Mouse (Mus musculus): Measurements from ENCODE around the gene Meioc.

Meioc gene

DNA sequence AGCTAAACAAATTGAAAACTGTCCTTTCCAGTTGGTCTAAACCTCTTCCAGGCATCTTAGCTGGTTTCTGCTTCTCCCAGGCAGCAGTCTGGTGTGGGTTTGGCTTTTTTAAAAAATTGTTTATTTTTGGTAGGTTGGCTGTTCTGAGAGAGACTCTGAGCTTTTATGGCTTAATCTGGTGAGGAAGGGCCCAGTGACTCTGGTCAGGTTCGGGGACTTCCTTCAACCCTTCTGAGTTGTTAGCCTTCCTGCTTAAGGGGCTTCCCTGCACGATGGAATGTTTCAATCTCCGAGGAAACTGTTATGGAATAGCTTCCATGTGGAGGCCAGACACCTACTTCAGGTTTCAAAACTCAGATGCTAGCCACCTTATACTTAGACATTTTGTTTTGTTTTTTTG, at the start of gene Meioc:
TSS of gene Meioc (plus strand) at position 301 of the 400 bp plus-strand sequence.
- DNase-seq (ENCODE audit: low spot score), result no peak

DNA sequence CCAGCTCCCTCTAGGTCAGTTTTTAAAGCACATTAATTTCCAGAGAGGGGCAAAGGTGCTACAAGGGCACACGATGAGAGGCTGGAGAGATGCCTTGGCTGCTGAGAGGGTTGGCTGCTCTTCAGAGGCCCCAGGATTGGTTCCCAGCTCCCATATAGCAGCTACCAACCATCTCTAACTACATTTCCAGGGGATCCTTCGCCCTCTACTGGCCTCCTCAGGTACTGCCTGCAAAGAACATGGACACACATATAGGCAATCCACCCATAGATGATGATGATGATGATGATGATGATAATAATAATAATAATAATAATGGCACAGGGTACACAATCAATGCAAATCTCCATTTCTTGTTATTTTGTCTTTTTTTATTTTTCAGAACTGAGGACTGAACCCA, 44.1 kb upstream of the Meioc start:
- no peak for DNase-seq (ENCODE audit: low spot score)

GRCm38 (mm10) chr11:102623876-102624789, 39.4 kb upstream of the Meioc start:
- DNase-seq (ENCODE audit: low spot score), result no peak

- DNase-seq (ENCODE audit: low spot score), result no peak
These were observed 38.6 kb upstream of the Meioc start for GRCm38 (mm10) chr11:102624888-102625407.

DNA sequence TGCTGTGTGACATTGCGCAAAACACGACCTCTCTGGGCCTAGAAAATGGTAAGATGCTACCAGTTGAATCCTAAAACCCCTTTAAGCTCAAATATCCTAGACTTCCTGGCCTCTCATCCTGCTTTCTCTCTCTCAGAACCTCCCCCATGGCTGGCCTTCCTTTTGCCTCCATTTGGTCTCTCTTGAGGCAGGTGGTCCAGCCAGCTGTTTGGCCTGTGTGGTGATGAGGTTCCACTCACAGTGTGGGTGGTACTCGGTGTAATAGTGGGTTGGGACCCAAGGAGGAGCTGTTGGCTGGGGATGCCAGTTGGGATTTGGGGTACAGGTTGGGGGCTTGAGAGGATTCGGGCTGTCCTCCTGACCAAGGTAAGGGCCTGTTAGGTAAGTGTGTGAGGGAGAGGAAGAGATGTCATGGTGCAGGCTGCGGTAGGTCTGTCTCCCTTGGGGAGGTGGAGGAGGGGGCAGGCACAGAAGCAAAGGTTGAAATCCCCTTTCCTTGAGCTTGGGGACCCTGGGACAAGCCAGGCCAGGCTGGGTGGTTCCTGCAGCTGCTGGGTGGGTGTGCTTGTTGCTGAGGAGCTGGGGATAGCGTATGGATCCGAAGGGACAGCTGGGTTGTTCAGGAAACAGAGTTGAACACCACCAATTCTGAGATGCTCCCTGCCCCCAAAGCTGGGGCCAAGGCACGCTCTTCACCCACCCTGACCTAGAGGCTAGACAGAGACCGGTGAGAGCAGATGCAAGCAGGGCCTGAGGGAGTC, 36.2 kb upstream of the Meioc start:
- DNase-seq (ENCODE audit: low spot score), result no peak

GRCm38 (mm10) chr11:102628529-102628928, 35.0 kb upstream of the Meioc start:
- no peak for DNase-seq (ENCODE audit: low spot score)

DNA sequence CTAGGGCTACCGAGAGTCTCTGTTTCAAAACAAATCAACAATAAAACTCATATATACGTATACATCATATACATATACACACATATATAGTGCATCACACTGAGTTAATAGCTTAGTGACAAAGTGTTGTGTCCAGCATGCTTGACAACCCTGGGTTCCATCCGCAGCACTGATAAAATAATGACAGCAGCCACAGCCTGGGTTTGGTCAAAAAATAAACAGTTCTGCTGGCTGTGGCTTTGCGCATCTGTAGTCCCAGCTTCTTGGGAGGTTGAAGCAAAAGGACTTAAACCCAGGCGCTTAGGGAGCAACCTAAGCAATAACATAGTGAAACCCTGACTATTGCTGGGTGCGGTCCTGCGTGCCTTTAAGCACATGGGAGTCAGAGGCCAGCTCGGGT, 34.1 kb upstream of the Meioc start:
- no peak for DNase-seq (ENCODE audit: low spot score)

DNA sequence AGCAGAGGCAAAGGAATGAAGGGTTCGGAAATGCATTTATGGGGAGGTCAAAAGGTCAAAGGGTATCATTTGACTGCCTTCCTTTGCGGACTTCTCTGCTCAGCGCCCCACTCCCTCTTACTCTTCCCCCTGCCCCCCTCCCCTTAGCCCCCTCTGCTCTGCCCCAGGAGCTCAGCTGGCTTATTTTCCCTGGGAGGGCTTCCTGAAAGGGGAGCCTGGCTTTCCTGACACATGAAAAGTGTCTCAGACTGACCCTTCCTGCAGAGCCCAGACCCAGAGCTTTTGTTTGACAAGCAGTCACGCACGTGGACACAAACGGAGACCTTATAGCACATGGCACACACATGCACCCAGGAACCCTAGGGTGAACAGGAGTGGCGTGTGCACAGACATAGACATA, 32.8 kb upstream of the Meioc start:
- no peak for DNase-seq (ENCODE audit: low spot score)

DNA sequence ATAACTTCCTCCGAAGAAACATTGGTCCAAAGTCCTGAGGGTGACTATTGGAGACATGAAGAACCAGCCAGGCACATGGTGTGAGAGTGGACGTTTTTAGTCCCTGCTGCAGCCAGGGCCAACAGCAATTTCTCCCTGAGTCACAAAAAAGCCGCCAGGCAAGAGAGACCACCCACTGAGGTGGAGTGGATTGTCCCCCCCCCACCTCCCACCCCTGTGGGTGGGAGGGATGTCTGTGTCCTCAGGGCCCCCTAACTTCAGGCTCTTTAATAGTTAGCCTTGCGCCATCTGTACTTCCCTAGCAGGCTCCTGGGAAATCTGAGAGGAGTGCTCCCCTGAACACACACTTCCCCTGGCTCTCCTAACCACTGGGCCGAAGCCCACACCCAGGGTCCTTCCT, 32.3 kb upstream of the Meioc start:
- DNase-seq (ENCODE audit: low spot score), result no peak

DNA sequence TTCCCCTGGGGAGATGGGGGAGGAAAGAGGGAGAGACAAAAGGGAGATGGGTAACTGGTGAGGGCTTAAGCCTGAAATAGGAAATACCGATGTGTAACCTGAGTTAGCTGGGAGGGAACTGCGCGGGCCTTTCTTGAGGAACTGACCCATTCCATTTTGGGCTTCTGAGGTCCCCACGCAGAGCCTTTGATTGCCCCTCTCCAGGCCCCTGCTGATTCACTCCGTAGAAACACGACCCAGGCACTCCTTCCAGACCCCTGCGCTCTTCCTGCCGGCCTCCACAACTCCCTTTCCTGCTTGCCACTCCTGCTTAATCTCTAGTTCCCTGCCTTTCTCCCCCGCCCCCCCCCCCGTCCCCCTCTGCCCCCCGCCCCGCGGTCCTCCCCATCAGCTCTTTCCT, 30.8 kb upstream of the Meioc start:
- DNase-seq (ENCODE audit: low spot score), result no peak

DNA sequence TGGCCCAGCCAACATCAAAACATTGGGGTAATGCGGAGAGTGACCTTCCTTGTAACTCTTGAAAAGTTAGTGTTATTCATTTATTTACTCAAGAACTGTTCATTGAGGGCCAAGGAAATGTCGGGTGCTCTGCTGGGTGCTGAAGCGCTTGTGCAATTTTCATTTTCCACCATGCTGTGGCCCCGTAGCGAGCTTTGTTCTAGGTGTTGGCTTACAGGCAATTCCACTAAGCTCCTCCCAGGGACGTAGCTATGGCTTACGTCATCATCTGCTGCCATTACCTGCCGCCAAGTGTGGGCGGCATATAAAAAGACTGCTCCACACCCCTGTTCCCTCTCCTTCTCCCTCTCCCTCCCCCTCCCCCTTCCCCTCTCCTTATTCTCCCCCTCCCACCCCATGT, 30.1 kb upstream of the Meioc start:
- DNase-seq (ENCODE audit: low spot score), result no peak

DNA sequence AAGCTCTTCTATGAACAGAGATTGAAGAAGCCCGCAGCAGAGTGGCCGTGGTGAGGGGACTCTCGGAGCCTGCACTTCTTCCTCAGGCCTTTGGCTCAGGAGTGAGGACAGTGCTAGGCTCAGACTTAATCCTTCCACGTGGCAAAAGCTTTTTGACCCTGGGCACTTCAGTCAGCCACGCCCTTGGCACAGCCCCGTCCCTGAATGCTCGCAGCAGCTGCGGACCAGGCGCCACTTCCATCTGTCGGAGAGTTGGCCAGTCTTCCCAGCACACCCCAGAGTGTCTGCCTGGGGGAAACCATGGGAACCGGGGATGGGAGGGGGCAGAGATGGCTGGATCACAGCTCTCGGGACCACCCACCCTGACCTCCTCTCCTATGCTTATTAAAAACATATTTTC, 26.6 kb upstream of the Meioc start:
- DNase-seq (ENCODE audit: low spot score), result no peak

DNA sequence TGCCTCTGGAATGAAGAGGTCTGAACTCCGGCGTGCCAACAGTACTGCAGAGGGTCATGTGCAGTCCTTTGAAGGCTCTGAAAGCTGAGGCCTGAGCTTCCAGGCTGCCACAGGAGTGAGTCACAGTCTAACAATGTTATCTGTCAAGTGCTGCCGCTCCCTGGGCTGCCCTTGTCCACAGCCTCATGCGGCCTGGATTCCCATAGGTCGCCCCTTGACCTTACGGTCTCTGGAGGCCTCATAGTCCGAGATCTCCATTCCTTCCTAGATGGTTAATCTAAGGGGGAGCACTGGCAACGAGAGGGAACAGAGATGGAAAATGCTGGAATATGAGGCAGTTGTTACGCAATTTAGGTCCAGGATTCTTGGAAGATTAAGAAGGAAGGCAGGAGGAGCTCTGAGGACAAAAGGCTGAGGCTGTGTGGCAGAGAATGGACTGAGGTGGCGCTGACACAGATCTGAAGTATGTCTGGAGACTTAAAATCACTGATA, 19.6 kb upstream of the Meioc start:
- no peak for DNase-seq (ENCODE audit: low spot score)

GRCm38 (mm10) chr11:102646226-102646625, 17.3 kb upstream of the Meioc start:
- no peak for DNase-seq (ENCODE audit: low spot score)

DNA sequence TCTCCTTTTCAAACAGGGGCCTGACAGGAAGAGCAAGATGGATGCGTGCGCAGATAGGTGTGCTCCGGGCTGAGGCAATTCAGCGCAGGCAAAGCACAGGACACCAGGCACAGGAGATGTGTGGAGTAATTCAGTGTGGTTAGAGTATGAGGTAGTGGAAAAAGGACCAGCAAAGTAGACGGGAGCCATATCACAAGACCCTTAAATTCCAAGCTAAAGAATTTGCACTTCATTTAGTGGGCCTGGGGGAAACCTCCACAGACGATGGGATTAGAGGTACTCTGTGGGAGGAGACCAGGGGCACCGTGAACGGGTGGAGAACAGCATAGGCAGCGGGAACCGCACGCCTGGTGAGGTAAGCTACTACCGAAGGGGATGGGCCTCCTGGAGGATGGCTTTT, 15.6 kb upstream of the Meioc start:
- DNase-seq (ENCODE audit: low spot score), result no peak

DNA sequence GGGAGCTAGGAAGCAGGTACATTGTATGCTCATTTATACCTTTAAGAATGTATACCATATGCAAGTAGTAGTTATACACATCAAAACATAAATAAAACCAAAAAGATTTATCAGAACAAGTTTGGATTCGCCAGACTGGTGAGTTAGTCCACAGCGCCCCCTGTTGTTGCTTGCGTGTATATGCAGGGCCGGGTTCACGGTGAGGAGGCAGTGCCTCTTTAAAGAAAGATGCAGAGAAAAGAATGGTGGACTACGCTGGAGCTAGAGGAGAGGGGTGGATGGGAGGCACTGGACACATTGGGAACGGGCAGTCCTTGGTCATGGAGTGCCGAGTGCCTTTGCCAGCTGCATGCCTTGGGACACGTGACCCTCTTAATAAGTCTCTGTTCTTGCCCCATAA, 12.1 kb upstream of the Meioc start:
- peak; percentile 60 for DNase-seq (ENCODE audit: low spot score)

GRCm38 (mm10) chr11:102652844-102653243, 10.7 kb upstream of the Meioc start:
- DNase-seq (ENCODE audit: low spot score), result no peak

DNA sequence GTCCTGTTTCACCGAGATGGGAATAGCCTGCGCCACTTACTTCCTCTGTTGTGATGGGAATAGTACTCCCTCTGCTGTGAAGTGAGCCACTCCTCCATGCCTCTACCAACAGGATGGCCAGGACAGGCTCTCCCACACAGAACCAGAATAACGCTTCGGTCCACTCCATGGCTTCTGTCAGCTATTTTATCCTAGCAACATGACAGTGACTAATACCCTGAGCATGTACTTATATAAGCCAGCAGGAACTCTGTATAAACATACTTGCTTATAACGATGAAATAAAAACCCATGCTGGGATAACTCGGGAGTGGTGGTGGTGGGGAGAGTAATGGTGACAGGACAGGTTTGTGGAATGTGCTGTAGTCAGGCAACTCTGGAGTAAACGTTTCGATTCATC, 7.6 kb upstream of the Meioc start:
- no peak for DNase-seq (ENCODE audit: low spot score)

- DNase-seq (ENCODE audit: low spot score), result no peak
These were observed 7.1 kb upstream of the Meioc start for GRCm38 (mm10) chr11:102656326-102656926.

DNA sequence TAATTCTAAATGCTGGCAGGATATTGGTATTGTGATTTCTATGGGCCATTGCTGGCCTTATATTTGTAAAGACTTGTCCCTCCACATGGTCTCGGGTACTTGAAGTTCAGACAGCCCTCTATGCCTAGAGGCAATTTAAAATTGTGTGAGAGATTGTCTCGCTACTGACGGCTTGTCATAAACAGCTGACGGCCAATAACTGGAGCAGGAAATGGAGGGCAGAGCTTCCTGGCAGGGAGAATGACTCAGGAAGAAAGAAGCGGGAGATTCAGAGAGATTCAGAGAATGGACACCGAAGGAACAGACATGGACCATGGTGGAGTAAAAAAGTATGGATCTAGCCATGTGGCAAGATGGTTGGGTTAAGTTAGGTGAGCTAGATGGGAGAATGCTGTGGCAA, 6.6 kb upstream of the Meioc start:
- DNase-seq (ENCODE audit: low spot score), result no peak

DNA sequence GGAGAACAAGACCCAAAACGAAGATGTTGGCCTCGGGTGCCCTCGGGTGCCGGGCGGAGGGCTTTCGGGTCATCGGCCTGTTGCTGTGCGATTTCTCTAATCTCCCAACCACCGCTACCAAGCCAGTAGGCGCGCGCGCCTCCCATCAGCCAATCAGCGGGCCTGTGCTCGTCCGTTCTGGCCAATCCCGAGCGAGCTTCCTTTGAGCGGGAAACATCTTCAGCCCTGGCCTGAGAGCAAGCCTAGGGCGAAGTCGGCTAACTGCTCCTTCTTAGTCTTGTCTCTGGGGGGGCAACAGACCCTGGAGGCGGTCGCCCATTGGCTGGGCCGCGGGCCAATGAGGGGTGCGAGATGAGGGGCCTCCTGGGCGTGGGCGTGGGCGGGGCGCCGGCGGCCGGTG, 1.6 kb downstream of the Meioc start:
- DNase-seq (ENCODE audit: low spot score), result no peak

DNA sequence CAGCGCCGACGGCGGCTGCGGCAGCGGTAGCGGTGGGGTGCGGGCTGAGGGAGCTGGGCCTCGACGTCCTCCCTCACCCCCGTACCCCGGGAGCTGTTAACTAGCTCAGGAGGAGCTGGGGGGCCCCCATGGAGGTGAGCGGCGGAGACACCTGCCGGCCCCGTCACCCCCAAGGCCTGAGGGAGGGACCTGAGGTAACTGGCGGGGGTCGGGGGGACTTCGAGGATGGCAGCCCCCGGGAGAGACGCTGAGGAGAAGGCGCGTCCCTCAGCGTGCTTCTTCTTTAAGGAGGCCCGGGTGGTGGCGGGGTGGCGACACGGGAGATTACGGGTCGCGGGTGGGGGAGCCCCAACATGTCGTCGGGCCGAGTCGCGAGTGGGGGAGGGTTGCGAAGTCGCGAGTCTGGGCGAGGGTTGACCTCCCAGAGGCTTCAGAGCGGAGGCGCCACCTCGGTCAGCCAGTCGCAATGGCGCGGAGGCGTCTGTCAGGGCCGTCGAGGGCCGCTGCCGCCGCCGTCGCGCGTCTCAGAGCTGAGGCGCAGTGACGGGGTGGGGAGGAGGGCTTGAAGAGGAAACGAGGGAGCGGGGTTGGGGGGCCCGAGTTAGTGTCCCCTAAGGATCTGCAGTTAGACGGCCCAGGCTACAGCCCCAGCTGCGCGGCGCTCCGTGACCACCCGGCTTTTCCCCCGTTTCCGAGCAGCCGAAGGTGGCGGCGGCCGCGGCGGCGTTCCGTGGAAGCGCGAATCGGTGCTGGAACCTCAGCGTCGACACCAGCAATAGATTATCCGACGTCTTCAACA, 2.3 kb downstream of the Meioc start:
- no peak for DNase-seq (ENCODE audit: low spot score)

Data from layer of hippocampus, adult 11-12 months (tissue).